8 mouse cellular contexts compared by ENCODE assay signal in genomic region chr17:27799771-27800584, GRCm38 (mm10). TPM values are rescaled to one million over a fixed set of nuclear protein-coding genes. Genes with fewer than 3 reads are reported as not detected.
DNase-seq lines count a peak whose midpoint lies in the region; ATAC-seq lines count a peak whose summit lies in the region.

No protein-coding gene starts in this region.

- H3K27me3 ChIP-seq in lung, embryonic 15.5 days = no peaks in the 10 kb centered on the region
- no peaks in the 10 kb centered on the region for H3K27me3 ChIP-seq in forebrain, embryonic 10.5 days (ENCODE audit: poor library complexity, severe bottlenecking)
- H3K27me3 ChIP-seq in kidney, embryonic 16.5 days (ENCODE audit: insufficient read depth, low read length) = no peaks in the 10 kb centered on the region
- H3K27me3 ChIP-seq in midbrain, embryonic 11.5 days (ENCODE audit: control insufficient read depth, insufficient read depth, low read length) = no peaks in the 10 kb centered on the region

- DNase-seq in lung, postnatal 25 days (ENCODE audit: low spot score) = no peak
- peak; percentile 38 for DNase-seq in forebrain, embryonic 10.5 days (ENCODE audit: extremely low spot score, low spot score)
- peak; percentile 84 for DNase-seq in midbrain, embryonic 11.5 days (ENCODE audit: low spot score, missing footprints)
- no peak for DNase-seq in right cerebral cortex, postnatal 25 days
- no peak for DNase-seq in urinary bladder, postnatal 4 days (ENCODE audit: low spot score in 2 of 2)

- WGBS in lung, embryonic 15.5 days = 21% methylated on average over 16 of the region's 16 CpGs
- 56% methylated on average over 16 of the region's 16 CpGs for WGBS in forebrain, embryonic 10.5 days
- 11% methylated on average over 16 of the region's 16 CpGs for WGBS in kidney, embryonic 16.5 days
- WGBS in midbrain, embryonic 11.5 days = 63% methylated on average over 16 of the region's 16 CpGs

- no peak overlapping the region for H3K9ac ChIP-seq in lung, embryonic 15.5 days
- H3K9ac ChIP-seq in kidney, embryonic 16.5 days (replicated peaks; ENCODE audit: low read length) = peak overlapping the region; percentile 54
- no peak overlapping the region for H3K9ac ChIP-seq in midbrain, embryonic 11.5 days (ENCODE audit: low read length)

- H3K4me2 ChIP-seq in lung, embryonic 15.5 days = peak overlapping the region; percentile 31
- peak overlapping the region; percentile 33 for H3K4me2 ChIP-seq in kidney, embryonic 16.5 days (replicated peaks; ENCODE audit: low read depth, low read length)
- no peak overlapping the region for H3K4me2 ChIP-seq in midbrain, embryonic 11.5 days

- H3K4me3 ChIP-seq in lung, embryonic 15.5 days = no peak overlapping the region
- peak overlapping the region; percentile 0; the same call in 1 of the 2 replicates for H3K4me3 ChIP-seq in forebrain, embryonic 10.5 days
- peak overlapping the region; percentile 8 for H3K4me3 ChIP-seq in kidney, embryonic 16.5 days (ENCODE audit: low read length)
- no peak overlapping the region for H3K4me3 ChIP-seq in midbrain, embryonic 11.5 days (ENCODE audit: low read depth, low read length)

- H3K9me3 ChIP-seq in lung, embryonic 15.5 days = no peaks in the 10 kb centered on the region
- H3K9me3 ChIP-seq in forebrain, embryonic 10.5 days = no peaks in the 10 kb centered on the region
- H3K9me3 ChIP-seq in kidney, embryonic 16.5 days (ENCODE audit: low read length) = no peaks in the 10 kb centered on the region
- H3K9me3 ChIP-seq in midbrain, embryonic 11.5 days (ENCODE audit: control insufficient read depth, low read length) = no peaks in the 10 kb centered on the region

- peaks cover 55% of the 10 kb centered on the region for H3K4me1 ChIP-seq in lung, embryonic 15.5 days
- H3K4me1 ChIP-seq in forebrain, embryonic 10.5 days = peaks cover 45% of the 10 kb centered on the region
- peaks cover 42% of the 10 kb centered on the region for H3K4me1 ChIP-seq in kidney, embryonic 16.5 days (ENCODE audit: insufficient read depth, low read length)
- H3K4me1 ChIP-seq in midbrain, embryonic 11.5 days (ENCODE audit: control insufficient read depth, insufficient read depth, low read length) = peaks cover 21% of the 10 kb centered on the region

- no peak; the same call in 1 of the 2 replicates for ATAC-seq in lung, embryonic 15.5 days (ENCODE audit: borderline replicate concordance, extremely low read depth, low FRiP score, low TSS enrichment)
- ATAC-seq in kidney, embryonic 16.5 days (ENCODE audit: low FRiP score, low TSS enrichment) = peak; percentile 93
- ATAC-seq in midbrain, embryonic 11.5 days (ENCODE audit: low FRiP score) = no peak
- ATAC-seq in erythroblast, adult 5-6 weeks (replicated peaks; ENCODE audit: low FRiP score, poor library complexity, severe bottlenecking) = no peak

- H3K27ac ChIP-seq in lung, embryonic 15.5 days = peak overlapping the region; percentile 91
- peak overlapping the region; percentile 79 for H3K27ac ChIP-seq in forebrain, embryonic 10.5 days
- peak overlapping the region; percentile 96 for H3K27ac ChIP-seq in kidney, embryonic 16.5 days (ENCODE audit: low read length)
- peak overlapping the region; percentile 64 for H3K27ac ChIP-seq in midbrain, embryonic 11.5 days (ENCODE audit: low read depth, low read length)

- no peaks in the 10 kb centered on the region for H3K36me3 ChIP-seq in lung, embryonic 15.5 days
- 0 out of 2 replicates have a peak, but pooled peaks cover 2% of the 10 kb centered on the region for H3K36me3 ChIP-seq in forebrain, embryonic 10.5 days (replicated peaks)
- no peaks in the 10 kb centered on the region for H3K36me3 ChIP-seq in kidney, embryonic 16.5 days (ENCODE audit: insufficient read depth, low read length)
- H3K36me3 ChIP-seq in midbrain, embryonic 11.5 days (ENCODE audit: control insufficient read depth, insufficient read depth, low read length) = no peaks in the 10 kb centered on the region

RNA-seq across cellular contexts. Expression of gene D17Wsu92e, which starts 20.5 kb away (rescaled TPM):
- 15.9 and 16.8 TPM in 2 replicates for polyA plus RNA-seq in lung, embryonic 15.5 days (2015; fragmentation: Nextera tagmentation; extraction: Ambion mirVana)
- polyA plus RNA-seq in forebrain, embryonic 10.5 days (2016; fragmentation: Nextera tagmentation; extraction: Ambion mirVana) = 12.4 and 13.5 TPM in 2 replicates
- 18.8 and 19.4 TPM in 2 replicates for polyA plus RNA-seq in kidney, embryonic 16.5 days (2015; fragmentation: Nextera tagmentation; extraction: Ambion mirVana)
- 8.7 and 10.9 TPM in 2 replicates for polyA plus RNA-seq in midbrain, embryonic 11.5 days (2014; fragmentation: Nextera tagmentation; extraction: Ambion mirVana)
- 63.8 and 80.7 TPM in 2 replicates for total RNA-seq in erythroblast, adult 5-6 weeks (2015; ENCODE audit: low replicate concordance)
- total RNA-seq in erythroblast, adult 5-6 weeks (2017; ENCODE audit: low replicate concordance) = 193 and 216 TPM in 2 replicates

RNA-seq across cellular contexts. Expression of gene Snrpc, which starts 38.0 kb away (rescaled TPM):
- polyA plus RNA-seq in lung, embryonic 15.5 days (2015; fragmentation: Nextera tagmentation; extraction: Ambion mirVana) = 320 and 343 TPM in 2 replicates
- 413 and 428 TPM in 2 replicates for polyA plus RNA-seq in forebrain, embryonic 10.5 days (2016; fragmentation: Nextera tagmentation; extraction: Ambion mirVana)
- polyA plus RNA-seq in kidney, embryonic 16.5 days (2015; fragmentation: Nextera tagmentation; extraction: Ambion mirVana) = 286 and 293 TPM in 2 replicates
- polyA plus RNA-seq in midbrain, embryonic 11.5 days (2014; fragmentation: Nextera tagmentation; extraction: Ambion mirVana) = 358 and 416 TPM in 2 replicates
- 20.6 and 60.0 TPM in 2 replicates for total RNA-seq in erythroblast, adult 5-6 weeks (2015; ENCODE audit: low replicate concordance)
- 43.8 and 51.5 TPM in 2 replicates for total RNA-seq in erythroblast, adult 5-6 weeks (2017; ENCODE audit: low replicate concordance)

RNA-seq across cellular contexts. Expression of gene Uhrf1bp1, which starts 56.3 kb away (rescaled TPM):
- 3.5 and 4.8 TPM in 2 replicates for polyA plus RNA-seq in lung, embryonic 15.5 days (2015; fragmentation: Nextera tagmentation; extraction: Ambion mirVana)
- 8.5 and 9.3 TPM in 2 replicates for polyA plus RNA-seq in forebrain, embryonic 10.5 days (2016; fragmentation: Nextera tagmentation; extraction: Ambion mirVana)
- polyA plus RNA-seq in kidney, embryonic 16.5 days (2015; fragmentation: Nextera tagmentation; extraction: Ambion mirVana) = 7.5 and 7.7 TPM in 2 replicates
- 4.9 TPM in 2 replicates for polyA plus RNA-seq in midbrain, embryonic 11.5 days (2014; fragmentation: Nextera tagmentation; extraction: Ambion mirVana)
- total RNA-seq in erythroblast, adult 5-6 weeks (2015; ENCODE audit: low replicate concordance) = 3.3 and 4.4 TPM in 2 replicates
- total RNA-seq in erythroblast, adult 5-6 weeks (2017; ENCODE audit: low replicate concordance) = 4.3 and 5.4 TPM in 2 replicates

Comparison
In these comparisons a context has a peak if more than half of its experiments do, and no peak if none do; other contexts are left out.
1. H3K4me3 ChIP-seq: peak in forebrain, embryonic 10.5 days (single experiment) and kidney, embryonic 16.5 days (single experiment); none in lung, embryonic 15.5 days (single experiment) and midbrain, embryonic 11.5 days (single experiment).
2. DNase-seq: peak in forebrain, embryonic 10.5 days (single experiment) and midbrain, embryonic 11.5 days (single experiment); none in lung, postnatal 25 days (single experiment), right cerebral cortex, postnatal 25 days (single experiment) and urinary bladder, postnatal 4 days (0 of 2).
3. Peak in every context shown above with its lines, with median percentiles within 50 percentile points of each other: H3K27ac ChIP-seq.